Mouse (Mus musculus): ENCODE measurements around the gene Daam2. TPM values are rescaled to one million over a fixed set of nuclear protein-coding genes. Genes with fewer than 3 reads are reported as not detected.

Daam2 gene
- polyA plus RNA-seq, 1 experiment from 2014 or later = 8.8 TPM

- 75% methylated on average over 6 of the region's 6 CpGs for WGBS
- DNase-seq (ENCODE audit: low spot score) = no peak
- Histone ChIP-seq H3K36me3 (no peaks in the 10 kb centered on the region), H3K9me3 (no peaks in the 10 kb centered on the region), H3K27me3 (ENCODE audit: insufficient read depth, poor library complexity, severe bottlenecking) (no peaks in the 10 kb centered on the region), H3K27ac (no peak overlapping the region), H3K4me1 (peaks cover 14% of the 10 kb centered on the region; the same call in 1 of the 2 replicates), H3K4me3 (no peak overlapping the region)
These were observed 60.8 kb downstream of the Daam2 start for GRCm38 (mm10) chr17:49503246-49503900.

- no peak for DNase-seq (ENCODE audit: low spot score)
- Histone ChIP-seq H3K27ac (no peak overlapping the region), H3K4me1 (peaks cover 14% of the 10 kb centered on the region; the same call in 1 of the 2 replicates), H3K27me3 (ENCODE audit: insufficient read depth, poor library complexity, severe bottlenecking) (no peaks in the 10 kb centered on the region), H3K9me3 (no peaks in the 10 kb centered on the region), H3K36me3 (peaks cover 8% of the 10 kb centered on the region; the same call in 1 of the 2 replicates), H3K4me3 (no peak overlapping the region)
- WGBS = 11% methylated on average over 2 of the region's 2 CpGs
These were observed 63.9 kb downstream of the Daam2 start for GRCm38 (mm10) chr17:49500234-49500633.

- no peaks in the 10 kb centered on the region for H3K9me3 ChIP-seq
- H3K36me3 ChIP-seq = peaks cover 10% of the 10 kb centered on the region; the same call in 1 of the 2 replicates
- 89% methylated on average over 2 of the region's 2 CpGs for WGBS
- H3K27me3 ChIP-seq (ENCODE audit: insufficient read depth, poor library complexity, severe bottlenecking) = no peaks in the 10 kb centered on the region
- no peak overlapping the region for H3K27ac ChIP-seq
- H3K4me3 ChIP-seq = no peak overlapping the region
- H3K4me1 ChIP-seq = peaks cover 14% of the 10 kb centered on the region; the same call in 1 of the 2 replicates
- DNase-seq (ENCODE audit: low spot score) = no peak
These were observed 64.5 kb downstream of the Daam2 start for GRCm38 (mm10) chr17:49499635-49500034.

- H3K4me1 ChIP-seq = peaks cover 14% of the 10 kb centered on the region; the same call in 1 of the 2 replicates
- H3K4me3 ChIP-seq = no peak overlapping the region
- no peak overlapping the region for H3K27ac ChIP-seq
- 69% methylated on average over 3 of the region's 3 CpGs for WGBS
- no peaks in the 10 kb centered on the region for H3K27me3 ChIP-seq (ENCODE audit: insufficient read depth, poor library complexity, severe bottlenecking)
- peaks cover 24% of the 10 kb centered on the region for H3K36me3 ChIP-seq
- DNase-seq (ENCODE audit: low spot score) = no peak
- H3K9me3 ChIP-seq = no peaks in the 10 kb centered on the region
These were observed 66.0 kb downstream of the Daam2 start for GRCm38 (mm10) chr17:49498169-49498568.

- DNase-seq (ENCODE audit: low spot score) = no peak
- Histone ChIP-seq H3K36me3 (peaks cover 24% of the 10 kb centered on the region), H3K9me3 (no peaks in the 10 kb centered on the region), H3K4me3 (no peak overlapping the region), H3K4me1 (peaks cover 18% of the 10 kb centered on the region), H3K27me3 (ENCODE audit: insufficient read depth, poor library complexity, severe bottlenecking) (no peaks in the 10 kb centered on the region), H3K27ac (no peak overlapping the region)
- 90% methylated on average over 4 of the region's 4 CpGs for WGBS
These were observed 70.9 kb downstream of the Daam2 start for GRCm38 (mm10) chr17:49493276-49493675.

GRCm38 (mm10) chr17:49489098-49489497, 75.0 kb downstream of the Daam2 start:
- Histone ChIP-seq H3K36me3 (peaks cover 21% of the 10 kb centered on the region), H3K9me3 (no peaks in the 10 kb centered on the region), H3K27me3 (ENCODE audit: insufficient read depth, poor library complexity, severe bottlenecking) (no peaks in the 10 kb centered on the region), H3K4me1 (peaks cover 18% of the 10 kb centered on the region), H3K4me3 (no peak overlapping the region), H3K27ac (peak overlapping the region; percentile 75)
- no peak for DNase-seq (ENCODE audit: low spot score)
- 47% methylated on average over 5 of the region's 5 CpGs for WGBS

- Histone ChIP-seq H3K36me3 (peaks cover 38% of the 10 kb centered on the region), H3K27me3 (ENCODE audit: insufficient read depth, poor library complexity, severe bottlenecking) (no peaks in the 10 kb centered on the region), H3K27ac (peak overlapping the region; percentile 39; the same call in 1 of the 2 replicates), H3K9me3 (no peaks in the 10 kb centered on the region), H3K4me1 (peaks cover 11% of the 10 kb centered on the region), H3K4me3 (no peak overlapping the region)
- DNase-seq (ENCODE audit: low spot score) = no peak
- WGBS = 71% methylated on average over 3 of the region's 3 CpGs
These were observed 79.7 kb downstream of the Daam2 start for GRCm38 (mm10) chr17:49484435-49484834.

- Histone ChIP-seq H3K9me3 (no peaks in the 10 kb centered on the region), H3K4me1 (0 out of 2 replicates have a peak, but pooled peaks cover 5% of the 10 kb centered on the region), H3K4me3 (no peak overlapping the region), H3K36me3 (peaks cover 49% of the 10 kb centered on the region), H3K27ac (no peak overlapping the region), H3K27me3 (ENCODE audit: insufficient read depth, poor library complexity, severe bottlenecking) (no peaks in the 10 kb centered on the region)
- WGBS = 79% methylated on average over 3 of the region's 3 CpGs
- no peak for DNase-seq (ENCODE audit: low spot score)
These were observed 82.3 kb downstream of the Daam2 start for GRCm38 (mm10) chr17:49481876-49482275.

GRCm38 (mm10) chr17:49477370-49477769, 86.8 kb downstream of the Daam2 start:
- H3K36me3 ChIP-seq = peaks cover 43% of the 10 kb centered on the region
- H3K4me3 ChIP-seq = no peak overlapping the region
- H3K9me3 ChIP-seq = no peaks in the 10 kb centered on the region
- no peaks in the 10 kb centered on the region for H3K27me3 ChIP-seq (ENCODE audit: insufficient read depth, poor library complexity, severe bottlenecking)
- 61% methylated on average over 4 of the region's 4 CpGs for whole genome bisulfite sequencing
- peaks cover 19% of the 10 kb centered on the region for H3K4me1 ChIP-seq
- no peak for DNase-seq (ENCODE audit: low spot score)
- H3K27ac ChIP-seq = no peak overlapping the region

- Histone ChIP-seq H3K36me3 (peaks cover 29% of the 10 kb centered on the region), H3K4me1 (peaks cover 26% of the 10 kb centered on the region), H3K27me3 (ENCODE audit: insufficient read depth, poor library complexity, severe bottlenecking) (no peaks in the 10 kb centered on the region), H3K27ac (no peak overlapping the region), H3K4me3 (no peak overlapping the region), H3K9me3 (no peaks in the 10 kb centered on the region)
- no peak for DNase-seq (ENCODE audit: low spot score)
- 83% methylated on average over 1 of the region's 1 CpGs for WGBS
These were observed 89.0 kb downstream of the Daam2 start for GRCm38 (mm10) chr17:49475174-49475573.

- Histone ChIP-seq H3K36me3 (peaks cover 24% of the 10 kb centered on the region; the same call in 1 of the 2 replicates), H3K4me3 (no peak overlapping the region), H3K4me1 (peaks cover 26% of the 10 kb centered on the region), H3K27me3 (ENCODE audit: insufficient read depth, poor library complexity, severe bottlenecking) (no peaks in the 10 kb centered on the region), H3K9me3 (no peaks in the 10 kb centered on the region), H3K27ac (peak overlapping the region; percentile 83; the same call in 1 of the 2 replicates)
- WGBS = 85% methylated on average over 4 of the region's 4 CpGs
- no peak for DNase-seq (ENCODE audit: low spot score)
These were observed 90.1 kb downstream of the Daam2 start for GRCm38 (mm10) chr17:49474051-49474450.

GRCm38 (mm10) chr17:49472626-49473025, 91.5 kb downstream of the Daam2 start:
- Histone ChIP-seq H3K4me3 (peak overlapping the region; percentile 27), H3K36me3 (peaks cover 18% of the 10 kb centered on the region; the same call in 1 of the 2 replicates), H3K9me3 (no peaks in the 10 kb centered on the region), H3K27ac (peak overlapping the region; percentile 83), H3K4me1 (peaks cover 26% of the 10 kb centered on the region), H3K27me3 (ENCODE audit: insufficient read depth, poor library complexity, severe bottlenecking) (no peaks in the 10 kb centered on the region)
- 22% methylated on average over 8 of the region's 8 CpGs for WGBS
- peak; percentile 91 for DNase-seq (ENCODE audit: low spot score)

GRCm38 (mm10) chr17:49468223-49468622, 95.9 kb downstream of the Daam2 start:
- no peak overlapping the region for H3K4me3 ChIP-seq
- WGBS = 32% methylated on average over 4 of the region's 4 CpGs
- no peak for DNase-seq (ENCODE audit: low spot score)
- no peaks in the 10 kb centered on the region for H3K9me3 ChIP-seq
- H3K4me1 ChIP-seq = peaks cover 16% of the 10 kb centered on the region
- H3K27ac ChIP-seq = peak overlapping the region; percentile 23; the same call in 1 of the 2 replicates
- no peaks in the 10 kb centered on the region for H3K27me3 ChIP-seq (ENCODE audit: insufficient read depth, poor library complexity, severe bottlenecking)
- peaks cover 27% of the 10 kb centered on the region for H3K36me3 ChIP-seq
